Mouse (Mus musculus) megakaryocyte, embryonic 14.5 days (primary cell): ENCODE measurements around the gene Minpp1. TPM values are rescaled to one million over a fixed set of nuclear protein-coding genes. Genes with fewer than 3 reads are reported as not detected.

Source experiments
- H3K27me3 ChIP-seq: replicated peaks from 2 replicates; pipeline ENCODE3; 2012; ENCODE audit warnings: inconsistent platforms
- H3K36me3 ChIP-seq: replicated peaks from 2 replicates; pipeline ENCODE3; 2012; ENCODE audit warnings: low read length, inconsistent platforms, mixed read lengths
- H3K4me1 ChIP-seq: 2 replicates; pipeline ENCODE4 v1.6.1; 2012; ENCODE audit warnings: inconsistent platforms
- H3K4me3 ChIP-seq: replicated peaks from 2 replicates; pipeline ENCODE3; 2012; ENCODE audit warnings: moderate library complexity, mild to moderate bottlenecking, inconsistent platforms
- H3K9me3 ChIP-seq: 2 replicates; pipeline ENCODE4 v1.6.1; 2012; ENCODE audit warnings: inconsistent platforms
- FLI1 ChIP-seq: IDR thresholded peaks from 2 replicates; pipeline ENCODE4 v1.6.1; 2012; ENCODE audit warnings: low read length, inconsistent platforms, mixed read lengths
- GATA1 ChIP-seq: IDR thresholded peaks from 3 replicates; pipeline ENCODE4 v1.6.1; 2012; ENCODE audit warnings: mixed read lengths, low read length, inconsistent platforms, borderline replicate concordance
- polyA plus RNA-seq: library from polyadenylated mRNA; stranded (reverse); fragments of >175 nt; gene quantifications from 2 replicates; pipeline ENCODE4 v1.2.3, GENCODE M21; 2012; ENCODE audit warnings: low replicate concordance; ENCODE audit not compliant: insufficient read depth

Minpp1 gene
- polyA plus RNA-seq, 1 experiment: 41.2 TPM

- Histone ChIP-seq H3K4me1 (peaks cover 37% of the 10 kb centered on the region), H3K9me3 (no peaks in the 10 kb centered on the region), H3K4me3 (peak overlapping the region; percentile 95), H3K36me3 (peaks cover 13% of the 10 kb centered on the region), H3K27me3 (no peaks in the 10 kb centered on the region)
- TF ChIP-seq GATA1 (no peak), FLI1 (no peak)
Observed at GRCm38 (mm10) chr19:32487595-32488255, 2.2 kb downstream of the Minpp1 start.

DNA sequence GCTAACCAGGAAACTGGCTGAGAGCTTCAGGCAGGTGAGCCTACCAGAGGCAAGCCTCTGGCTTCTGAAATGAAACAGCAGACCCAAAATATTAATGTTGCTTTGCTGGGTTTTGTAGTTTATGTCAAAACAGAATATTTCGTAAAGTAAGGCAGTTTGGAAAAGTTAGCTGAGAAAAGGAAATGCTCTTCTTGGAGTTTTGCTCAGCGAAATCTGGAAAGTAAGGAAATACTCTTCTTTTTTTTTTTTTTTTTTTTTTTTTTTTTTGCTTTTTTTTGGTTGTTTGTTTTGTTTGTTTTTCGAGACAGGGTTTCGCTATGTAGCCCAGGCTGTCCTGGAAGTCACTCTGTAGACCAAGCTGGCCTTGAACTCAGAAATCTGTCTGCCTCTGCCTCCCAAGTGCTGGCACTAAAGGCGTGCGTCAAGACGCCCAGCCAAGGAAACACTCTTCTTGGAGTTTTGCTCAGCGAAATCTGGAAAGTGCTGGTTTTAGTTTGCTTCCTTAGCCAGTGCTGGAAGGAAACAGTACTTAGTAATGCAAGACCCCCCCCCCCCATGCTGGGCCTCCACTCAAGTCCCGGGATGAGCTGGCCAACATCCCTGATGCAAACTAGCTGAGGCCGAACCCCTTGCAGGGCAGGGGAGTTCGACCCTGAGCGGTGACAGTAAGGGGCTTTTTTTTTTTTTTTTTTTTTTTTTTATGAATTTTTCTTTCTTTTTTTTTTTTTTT, 3.8 kb downstream of the Minpp1 start:
- Histone ChIP-seq H3K27me3 (no peaks in the 10 kb centered on the region), H3K4me1 (peaks cover 37% of the 10 kb centered on the region), H3K9me3 (no peaks in the 10 kb centered on the region), H3K36me3 (peaks cover 29% of the 10 kb centered on the region), H3K4me3 (no peak overlapping the region)
- TF ChIP-seq FLI1 (no peak), GATA1 (no peak)

DNA sequence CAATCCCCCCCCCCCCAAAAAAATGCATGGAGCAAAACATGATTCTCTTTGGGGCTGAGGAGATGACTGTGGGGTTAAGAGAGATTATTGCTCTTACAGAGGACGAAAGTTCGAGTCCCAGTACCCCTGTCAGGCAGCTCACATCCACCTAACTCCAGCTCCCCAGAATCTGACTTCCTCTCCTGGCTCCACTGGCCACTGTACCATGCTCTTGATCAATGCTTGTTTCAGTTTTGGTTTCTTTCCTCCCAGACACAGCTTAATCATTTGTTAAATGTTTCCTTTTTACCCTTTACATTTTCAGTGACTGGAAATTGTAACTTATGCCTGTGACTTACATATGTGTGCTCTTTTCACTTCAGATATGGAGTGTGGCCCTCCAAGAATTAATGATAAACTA, 5.4 kb downstream of the Minpp1 start:
- no peaks in the 10 kb centered on the region for H3K27me3 ChIP-seq
- no peak overlapping the region for H3K4me3 ChIP-seq
- H3K9me3 ChIP-seq: no peaks in the 10 kb centered on the region
- TF ChIP-seq GATA1 (no peak), FLI1 (no peak)
- H3K4me1 ChIP-seq: peaks cover 37% of the 10 kb centered on the region
- peaks cover 45% of the 10 kb centered on the region for H3K36me3 ChIP-seq

DNA sequence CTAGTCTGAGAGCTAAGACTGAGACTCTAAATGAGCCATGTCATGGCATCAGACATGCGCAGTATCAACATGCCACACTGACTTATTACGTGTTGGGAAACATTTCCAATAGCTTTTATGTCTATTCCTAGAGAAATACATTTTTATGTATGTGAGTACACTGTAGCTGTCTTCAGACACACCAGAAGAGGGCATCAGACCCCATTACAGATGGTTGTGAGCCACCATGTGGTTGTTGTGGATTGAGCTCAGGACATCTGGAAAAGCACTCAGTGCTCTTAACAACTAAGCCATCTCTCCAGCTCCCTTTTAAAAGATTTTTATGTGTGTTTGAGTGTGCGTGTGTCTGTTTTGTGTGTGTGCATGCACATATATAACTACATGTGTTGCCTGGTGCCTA, 6.8 kb downstream of the Minpp1 start:
- Histone ChIP-seq H3K9me3 (no peaks in the 10 kb centered on the region), H3K4me1 (peaks cover 26% of the 10 kb centered on the region), H3K36me3 (peaks cover 58% of the 10 kb centered on the region), H3K27me3 (no peaks in the 10 kb centered on the region), H3K4me3 (no peak overlapping the region)
- TF ChIP-seq FLI1 (no peak), GATA1 (no peak)

GRCm38 (mm10) chr19:32492981-32493380, 7.4 kb downstream of the Minpp1 start:
- TF ChIP-seq GATA1 (no peak), FLI1 (no peak)
- Histone ChIP-seq H3K36me3 (peaks cover 64% of the 10 kb centered on the region), H3K4me1 (peaks cover 19% of the 10 kb centered on the region), H3K9me3 (no peaks in the 10 kb centered on the region), H3K27me3 (no peaks in the 10 kb centered on the region), H3K4me3 (no peak overlapping the region)

DNA sequence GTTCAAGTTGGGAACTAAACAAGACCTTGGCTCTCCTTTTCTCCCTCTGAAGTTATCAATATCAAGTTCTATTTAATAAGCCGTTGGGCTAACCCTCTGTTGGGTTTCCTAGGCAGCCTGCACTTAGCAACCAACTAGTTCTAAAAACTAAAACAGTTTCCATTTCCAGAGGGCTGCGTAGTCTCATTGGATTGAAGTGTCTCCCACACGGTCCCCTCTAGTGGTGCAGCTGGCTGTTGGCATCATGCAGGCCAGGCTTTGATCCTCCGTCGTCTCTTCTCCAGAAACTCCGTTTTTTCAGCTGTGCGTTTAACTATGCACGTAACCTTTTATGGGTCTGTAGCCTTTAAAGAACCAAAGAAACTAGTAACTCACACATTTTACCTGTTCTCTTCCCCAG, 7.9 kb downstream of the Minpp1 start:
- Histone ChIP-seq H3K4me1 (peaks cover 19% of the 10 kb centered on the region), H3K27me3 (no peaks in the 10 kb centered on the region), H3K4me3 (no peak overlapping the region), H3K9me3 (no peaks in the 10 kb centered on the region), H3K36me3 (peaks cover 69% of the 10 kb centered on the region)
- no peak for TF ChIP-seq GATA1
- TF ChIP-seq FLI1: no peak

DNA sequence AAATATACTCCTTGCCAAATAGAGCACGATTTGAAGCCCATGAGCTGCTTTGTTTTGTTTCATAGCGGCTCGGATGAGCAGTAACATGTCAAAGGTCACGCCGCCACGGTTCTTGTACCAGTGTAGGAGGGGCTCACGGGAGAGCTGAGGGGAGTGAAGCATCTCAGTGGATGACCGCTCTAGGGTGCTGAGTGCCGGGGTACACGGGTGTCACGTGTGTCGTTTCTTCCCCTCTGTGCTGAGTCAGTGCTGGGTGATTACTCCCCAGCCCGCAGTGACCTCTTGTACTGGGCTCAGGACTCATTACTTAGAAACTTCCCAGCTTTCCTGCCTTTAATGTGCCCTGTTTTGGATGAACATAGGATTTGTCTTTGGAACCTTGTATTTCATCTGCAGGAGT, 9.0 kb downstream of the Minpp1 start:
- H3K4me1 ChIP-seq: peaks cover 16% of the 10 kb centered on the region
- H3K9me3 ChIP-seq: no peaks in the 10 kb centered on the region
- no peak for TF ChIP-seq GATA1
- TF ChIP-seq FLI1: no peak
- H3K4me3 ChIP-seq: no peak overlapping the region
- peaks cover 79% of the 10 kb centered on the region for H3K36me3 ChIP-seq
- no peaks in the 10 kb centered on the region for H3K27me3 ChIP-seq

DNA sequence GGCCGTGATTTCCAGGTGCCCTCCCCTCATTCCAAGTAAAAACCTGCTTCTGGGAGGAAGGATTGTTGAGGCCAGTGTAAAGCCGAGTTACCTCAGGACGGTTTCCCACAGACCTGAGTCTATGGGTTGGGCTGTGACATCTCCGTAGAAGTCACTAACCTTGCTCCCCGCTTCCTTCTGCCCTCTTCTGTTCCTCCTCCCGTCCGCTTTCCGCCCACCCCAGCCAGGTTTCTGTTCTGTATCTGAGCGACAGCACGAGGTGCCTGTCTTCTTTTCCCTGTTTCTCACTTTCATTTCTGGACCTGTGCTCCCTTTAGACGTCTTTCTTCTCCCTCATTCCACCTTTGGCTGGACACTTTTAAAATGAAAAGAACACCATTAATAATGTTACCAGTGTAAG, 9.5 kb downstream of the Minpp1 start:
- peaks cover 83% of the 10 kb centered on the region for H3K36me3 ChIP-seq
- H3K4me1 ChIP-seq: peaks cover 16% of the 10 kb centered on the region
- TF ChIP-seq FLI1 (no peak), GATA1 (no peak)
- no peak overlapping the region for H3K4me3 ChIP-seq
- no peaks in the 10 kb centered on the region for H3K9me3 ChIP-seq
- no peaks in the 10 kb centered on the region for H3K27me3 ChIP-seq

GRCm38 (mm10) chr19:32497411-32497810, 11.8 kb downstream of the Minpp1 start:
- H3K4me3 ChIP-seq: no peak overlapping the region
- peaks cover 87% of the 10 kb centered on the region for H3K36me3 ChIP-seq
- no peaks in the 10 kb centered on the region for H3K27me3 ChIP-seq
- TF ChIP-seq GATA1: no peak
- TF ChIP-seq FLI1: no peak
- H3K4me1 ChIP-seq: peaks cover 7% of the 10 kb centered on the region; the same call in 1 of the 2 replicates
- no peaks in the 10 kb centered on the region for H3K9me3 ChIP-seq

GRCm38 (mm10) chr19:32498002-32498401, 12.4 kb downstream of the Minpp1 start:
- no peaks in the 10 kb centered on the region for H3K27me3 ChIP-seq
- no peak overlapping the region for H3K4me3 ChIP-seq
- H3K4me1 ChIP-seq: peaks cover 7% of the 10 kb centered on the region; the same call in 1 of the 2 replicates
- no peaks in the 10 kb centered on the region for H3K9me3 ChIP-seq
- TF ChIP-seq FLI1 (no peak), GATA1 (no peak)
- peaks cover 83% of the 10 kb centered on the region for H3K36me3 ChIP-seq
